Mouse (Mus musculus): ENCODE measurements around the gene Gm10563. TPM values are rescaled to one million over a fixed set of nuclear protein-coding genes. Genes with fewer than 3 reads are reported as not detected.

The Gm10563 gene
- polyA plus RNA-seq, 1 experiment from 2014 or later, result not detected

GRCm38 (mm10) chr4:155652283-155653085, 7.3 kb upstream of the Gm10563 start:
- H3K27me3 ChIP-seq, result no peaks in the 10 kb centered on the region
- in situ Hi-C loops (cut with MboI; ENCODE audit: low pct_unique_long_range_greater_than_20kb), result no loop called here
- POLR2A ChIA-PET, result interaction anchor here (1.1 to 1.6 kb wide), 2 partner anchors 8 to 16 kb away, joined by 3 to 4 read pairs; partner anchors contain the start of gene Mib2
- ATAC-seq, result no peak
- CTCF ChIA-PET, result no interaction called here
- no peak for TF ChIP-seq CTCF (IDR thresholded peaks at IDR 0.05)
- no peak for DNase-seq (ENCODE audit: low read depth, low spot score)

GRCm38 (mm10) chr4:155651553-155652269, 6.5 kb upstream of the Gm10563 start:
- no peaks in the 10 kb centered on the region for H3K27me3 ChIP-seq
- TF ChIP-seq CTCF (IDR thresholded peaks at IDR 0.05), result no peak
- ATAC-seq (peak; percentile 77), DNase-seq (ENCODE audit: low read depth, low spot score) (peak; percentile 58)
- in situ Hi-C loops (cut with MboI; ENCODE audit: low pct_unique_long_range_greater_than_20kb), result no loop called here
- CTCF ChIA-PET, result no interaction called here
- POLR2A ChIA-PET, result interaction anchor here (1.1 to 1.6 kb wide), 2 partner anchors 9 to 17 kb away, joined by 3 to 4 read pairs; partner anchors contain the start of gene Mib2

- ChIA-PET POLR2A (no interaction called here), CTCF (no interaction called here)
- TF ChIP-seq CTCF (IDR thresholded peaks at IDR 0.05), result no peak
- H3K27me3 ChIP-seq, result no peaks in the 10 kb centered on the region
- ATAC-seq (no peak), DNase-seq (ENCODE audit: low read depth, low spot score) (no peak)
- in situ Hi-C loops (cut with MboI; ENCODE audit: low pct_unique_long_range_greater_than_20kb), result no loop called here
Measured at GRCm38 (mm10) chr4:155649355-155649754, 4.1 kb upstream of the Gm10563 start.

GRCm38 (mm10) chr4:155645721-155646120, 513 bp upstream of the Gm10563 start:
- TF ChIP-seq CTCF (IDR thresholded peaks at IDR 0.05), result no peak
- ATAC-seq, result no peak
- CTCF ChIA-PET, result no interaction called here
- DNase-seq (ENCODE audit: low read depth, low spot score), result no peak
- in situ Hi-C loops (cut with MboI; ENCODE audit: low pct_unique_long_range_greater_than_20kb), result no loop called here
- H3K27me3 ChIP-seq, result no peaks in the 10 kb centered on the region
- POLR2A ChIA-PET, result no interaction called here

GRCm38 (mm10) chr4:155643531-155643930, 1.7 kb downstream of the Gm10563 start:
- ChIA-PET POLR2A (no interaction called here), CTCF (no interaction called here)
- in situ Hi-C loops (cut with MboI; ENCODE audit: low pct_unique_long_range_greater_than_20kb), result no loop called here
- no peaks in the 10 kb centered on the region for H3K27me3 ChIP-seq
- ATAC-seq (no peak), DNase-seq (ENCODE audit: low read depth, low spot score) (no peak)
- TF ChIP-seq CTCF (IDR thresholded peaks at IDR 0.05), result no peak

- no peak for TF ChIP-seq CTCF (IDR thresholded peaks at IDR 0.05)
- H3K27me3 ChIP-seq, result no peaks in the 10 kb centered on the region
- DNase-seq (ENCODE audit: low read depth, low spot score), result no peak
- in situ Hi-C loops (cut with MboI; ENCODE audit: low pct_unique_long_range_greater_than_20kb), result no loop called here
- ChIA-PET CTCF (no interaction called here), POLR2A (no interaction called here)
- no peak for ATAC-seq
Measured at GRCm38 (mm10) chr4:155635766-155636499, 9.3 kb downstream of the Gm10563 start.

- ATAC-seq (no peak), DNase-seq (ENCODE audit: low read depth, low spot score) (no peak)
- no peak for TF ChIP-seq CTCF (IDR thresholded peaks at IDR 0.05)
- in situ Hi-C loops (cut with MboI; ENCODE audit: low pct_unique_long_range_greater_than_20kb), result no loop called here
- POLR2A ChIA-PET, result no interaction called here
- H3K27me3 ChIP-seq, result no peaks in the 10 kb centered on the region
- CTCF ChIA-PET, result no interaction called here
Measured at GRCm38 (mm10) chr4:155630267-155630666, 14.9 kb downstream of the Gm10563 start.

GRCm38 (mm10) chr4:155624338-155625291, 20.6 kb downstream of the Gm10563 start, which contains the start of gene Cdk11b:
Gene Cdk11b, plus strand, starts transcription at chr4:155624854.
- DNase-seq (ENCODE audit: low read depth, low spot score) (peak; percentile 64), ATAC-seq (peak; percentile 51)
- H3K27me3 ChIP-seq, result no peaks in the 10 kb centered on the region
- in situ Hi-C loops (cut with MboI; ENCODE audit: low pct_unique_long_range_greater_than_20kb), result no loop called here
- ChIA-PET POLR2A (no interaction called here), CTCF (no interaction called here)
- TF ChIP-seq CTCF (IDR thresholded peaks at IDR 0.05), result no peak

- no peak for TF ChIP-seq CTCF (IDR thresholded peaks at IDR 0.05)
- in situ Hi-C loops (cut with MboI; ENCODE audit: low pct_unique_long_range_greater_than_20kb), result no loop called here
- POLR2A ChIA-PET, result interaction anchor here (0.6 kb wide), 1 partner anchor 71 kb away, joined by 5 read pairs; no protein-coding TSS in a partner anchor
- DNase-seq (ENCODE audit: low read depth, low spot score) (no peak), ATAC-seq (no peak)
- CTCF ChIA-PET, result no interaction called here
- no peaks in the 10 kb centered on the region for H3K27me3 ChIP-seq
Measured at GRCm38 (mm10) chr4:155618321-155618720, 26.9 kb downstream of the Gm10563 start.

- ATAC-seq, result no peak
- no peaks in the 10 kb centered on the region for H3K27me3 ChIP-seq
- in situ Hi-C loops (cut with MboI; ENCODE audit: low pct_unique_long_range_greater_than_20kb), result no loop called here
- CTCF ChIA-PET, result interaction anchor here (1.3 kb wide), 1 partner anchor 23 kb away, joined by 3 read pairs; no protein-coding TSS in a partner anchor
- TF ChIP-seq CTCF (IDR thresholded peaks at IDR 0.05), result no peak
- no peak for DNase-seq (ENCODE audit: low read depth, low spot score)
- POLR2A ChIA-PET, result no interaction called here
Measured at GRCm38 (mm10) chr4:155613264-155613663, 31.9 kb downstream of the Gm10563 start.

Data from Patski (cell line).